Mouse (Mus musculus) intestine, embryonic 14.5 days (tissue): ENCODE measurements around the gene Ifitm2. TPM values are rescaled to one million over a fixed set of nuclear protein-coding genes. Genes with fewer than 3 reads are reported as not detected.
A peak's percentile ranks its signal among the peaks of the same experiment; 100 is the strongest.
"Not testable (repeated sequence)": the region's sequence is repeated elsewhere in the genome, so short reads cannot be mapped to it uniquely, and the experiment has no call there.

Experiments
- ATAC-seq: fragments of 200-750 bp; cut with Nextera tagmentation; replicated peaks from 2 replicates; pipeline ENCODE4 v1.8.0; 2017; ENCODE audit warnings: low read depth, moderate number of reproducible peaks, moderate TSS enrichment, moderate library complexity; ENCODE audit not compliant: low FRiP score, low TSS enrichment
- DNase-seq: peaks from one replicate; pipeline ENCODE4 v3.0.0-alpha.2; 2018; ENCODE audit warnings: low spot score
- H3K27ac ChIP-seq: fragments of 300-500 bp; sonication (generic); 2 replicates; pipeline ENCODE4 v1.5.1; 2014; ENCODE audit warnings: low read depth, mild to moderate bottlenecking, control low read depth
- H3K27me3 ChIP-seq: fragments of 300-500 bp; sonication (generic); replicated peaks from 2 replicates; pipeline ENCODE4 v1.6.1; 2014; ENCODE audit warnings: low read length, control low read depth; ENCODE audit not compliant: control insufficient read depth, insufficient read depth
- H3K36me3 ChIP-seq: fragments of 300-500 bp; sonication (generic); 2 replicates; pipeline ENCODE4 v1.6.1; 2014; ENCODE audit warnings: low read length, control low read depth; ENCODE audit not compliant: control insufficient read depth, insufficient read depth
- H3K4me1 ChIP-seq: fragments of 300-500 bp; sonication (generic); replicated peaks from 2 replicates; pipeline ENCODE4 v1.6.1; 2014; ENCODE audit warnings: low read length, control low read depth, mixed read lengths; ENCODE audit not compliant: control insufficient read depth, insufficient read depth
- H3K4me2 ChIP-seq: fragments of 300-500 bp; sonication (generic); 2 replicates; pipeline ENCODE4 v1.6.1; 2014; ENCODE audit warnings: low read length
- H3K4me3 ChIP-seq: fragments of 300-500 bp; sonication (generic); 2 replicates; pipeline ENCODE4 v1.5.1; 2014; ENCODE audit warnings: low read depth, low read length, control low read depth, mixed read lengths
- H3K9ac ChIP-seq: fragments of 300-500 bp; sonication (generic); 2 replicates; pipeline ENCODE4 v1.6.1; 2014; ENCODE audit warnings: mild to moderate bottlenecking, low read length
- H3K9me3 ChIP-seq: fragments of 300-500 bp; sonication (generic); 2 replicates; pipeline ENCODE4 v1.6.1; 2016; ENCODE audit warnings: low read length, control low read depth; ENCODE audit not compliant: control insufficient read depth
- WGBS: fragments of 180-500 bp; shearing (Covaris S2); extraction: QIAGEN DNeasy Blood & Tissue Kit; methylation state at CpG from one replicate; pipeline ENCODE4 v1.1.7; 2014; 5-methylcytosine and 5-hydroxymethylcytosine counted together
- polyA plus RNA-seq: library from polyadenylated mRNA; unstranded; fragments of >200 nt; fragmentation: Nextera tagmentation; extraction: Ambion mirVana; gene quantifications from 2 replicates; pipeline ENCODE4 v1.2.1, GENCODE M21; 2014

Gene Ifitm2
- polyA plus RNA-seq, 1 experiment from 2014 or later, result 1,676 TPM

DNA sequence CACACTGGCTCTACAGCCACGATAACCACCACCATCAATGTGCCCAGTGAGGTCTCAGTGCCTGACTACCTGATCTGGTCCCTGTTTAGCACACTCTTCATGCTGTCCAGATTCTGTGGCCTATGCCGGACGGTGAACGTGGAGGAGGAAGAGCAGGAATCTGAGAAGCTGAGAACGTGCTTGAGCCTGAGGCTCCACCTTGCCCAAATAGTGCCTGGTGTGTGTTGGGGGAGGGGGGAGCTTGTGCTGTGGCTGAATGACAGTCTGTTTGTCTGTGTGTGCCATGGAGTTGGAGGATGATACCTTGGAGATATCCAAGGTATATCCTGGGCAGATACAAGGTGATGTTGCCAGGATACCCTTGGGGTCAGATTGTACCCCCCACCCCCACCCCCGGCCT, 34.4 kb upstream of the Ifitm2 start:
- no peaks in the 10 kb centered on the region for H3K9me3 ChIP-seq
- ATAC-seq (peak; percentile 19; the same call in 1 of the 2 replicates), DNase-seq (no peak)
- H3K27ac ChIP-seq, result no peak overlapping the region
- WGBS, result 54% methylated on average over 6 of the region's 6 CpGs
- no peaks in the 10 kb centered on the region for H3K4me1 ChIP-seq
- H3K36me3 ChIP-seq, result no peaks in the 10 kb centered on the region
- H3K27me3 ChIP-seq, result no peaks in the 10 kb centered on the region
- H3K9ac ChIP-seq, result no peak overlapping the region
- H3K4me2 ChIP-seq, result no peak overlapping the region
- H3K4me3 ChIP-seq, result no peak overlapping the region

GRCm38 (mm10) chr7:140989022-140989421, 33.2 kb upstream of the Ifitm2 start:
- 73% methylated on average over 4 of the region's 4 CpGs for WGBS
- no peak for ATAC-seq
- Histone ChIP-seq H3K27ac (no peak overlapping the region), H3K4me3 (no peak overlapping the region), H3K36me3 (no peaks in the 10 kb centered on the region), H3K4me1 (no peaks in the 10 kb centered on the region), H3K9me3 (no peaks in the 10 kb centered on the region), H3K9ac (no peak overlapping the region), H3K27me3 (no peaks in the 10 kb centered on the region), H3K4me2 (no peak overlapping the region)
- no peak for DNase-seq

DNA sequence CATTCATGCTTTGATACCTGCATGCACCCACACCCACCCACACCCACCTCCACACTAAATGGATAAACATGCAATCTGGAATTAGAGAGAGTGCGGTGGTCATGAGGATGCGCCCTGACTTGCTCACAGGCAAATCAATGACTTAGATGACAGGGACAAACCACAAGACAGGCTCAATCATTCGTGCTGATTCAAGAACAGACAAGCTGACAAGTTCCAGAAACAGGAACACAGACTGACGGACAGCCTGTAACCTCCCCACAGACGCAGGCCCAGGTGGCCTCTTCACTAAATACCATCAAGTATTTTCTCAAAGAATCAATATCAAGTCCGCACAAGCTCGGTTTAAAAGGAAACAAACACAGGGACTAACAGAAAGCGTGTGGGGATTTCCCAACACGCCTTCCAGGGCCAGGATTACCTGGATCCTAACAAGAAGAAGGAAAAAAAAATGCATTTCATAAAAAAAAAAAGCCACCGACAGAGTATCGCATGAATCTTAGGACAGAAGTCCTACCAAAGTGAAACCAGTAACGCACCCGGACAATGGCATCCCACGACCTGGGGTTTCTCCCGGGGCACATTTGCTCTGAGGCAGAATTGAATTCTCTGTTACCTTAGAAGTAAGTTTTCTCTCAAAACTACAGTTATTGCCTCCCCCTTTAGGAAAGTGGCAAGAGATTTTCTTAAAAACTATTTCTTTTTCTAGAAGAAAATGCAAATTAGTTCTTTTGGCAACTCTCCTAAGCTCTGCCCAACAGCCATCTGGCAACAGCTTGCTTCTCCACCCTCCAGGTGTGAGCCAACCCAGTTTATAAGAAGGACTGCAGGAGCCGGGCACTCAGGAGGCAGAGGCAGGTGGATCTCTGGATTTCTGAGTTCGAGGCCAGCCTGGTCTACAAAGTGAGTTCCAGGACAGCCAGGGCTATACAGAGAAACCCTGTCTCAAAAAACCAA, 31.7 kb upstream of the Ifitm2 start:
- Histone ChIP-seq H3K36me3 (no peaks in the 10 kb centered on the region), H3K4me1 (no peaks in the 10 kb centered on the region), H3K27ac (no peak overlapping the region), H3K4me2 (no peak overlapping the region), H3K9me3 (no peaks in the 10 kb centered on the region), H3K9ac (no peak overlapping the region), H3K4me3 (no peak overlapping the region), H3K27me3 (no peaks in the 10 kb centered on the region)
- DNase-seq (no peak), ATAC-seq (no peak)
- 81% methylated on average over 17 of the region's 17 CpGs for WGBS

- H3K9ac ChIP-seq, result no peak overlapping the region
- DNase-seq (no peak), ATAC-seq (no peak)
- H3K27ac ChIP-seq, result no peak overlapping the region
- no peaks in the 10 kb centered on the region for H3K4me1 ChIP-seq
- H3K36me3 ChIP-seq, result no peaks in the 10 kb centered on the region
- no peak overlapping the region for H3K4me2 ChIP-seq
- H3K9me3 ChIP-seq, result no peaks in the 10 kb centered on the region
- H3K4me3 ChIP-seq, result no peak overlapping the region
- no peaks in the 10 kb centered on the region for H3K27me3 ChIP-seq
- 92% methylated on average over 7 of the region's 7 CpGs for WGBS
These were observed 27.2 kb upstream of the Ifitm2 start for GRCm38 (mm10) chr7:140982971-140983370.

DNA sequence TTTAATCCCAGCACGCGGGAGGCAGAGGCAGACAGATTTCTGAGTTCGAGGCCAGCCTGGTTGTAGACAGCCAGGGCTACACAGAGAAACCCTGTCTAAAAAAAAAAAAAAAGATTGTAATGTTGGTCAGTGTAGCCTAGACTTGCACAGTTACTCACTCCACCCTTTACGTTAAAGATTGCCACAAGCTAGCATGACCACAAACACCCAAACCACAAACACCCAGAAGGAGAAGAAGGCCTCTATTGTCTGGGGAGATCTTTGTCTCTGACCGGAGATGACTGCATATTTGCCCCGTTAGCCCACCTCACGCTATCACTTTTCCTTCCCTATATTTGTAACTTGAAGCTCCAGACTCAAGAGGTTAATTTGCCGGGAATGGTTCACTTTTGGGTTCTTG, 25.9 kb upstream of the Ifitm2 start:
- Histone ChIP-seq H3K9ac (no peak overlapping the region), H3K4me1 (no peaks in the 10 kb centered on the region), H3K27me3 (no peaks in the 10 kb centered on the region), H3K27ac (no peak overlapping the region), H3K4me3 (no peak overlapping the region), H3K9me3 (no peaks in the 10 kb centered on the region), H3K36me3 (no peaks in the 10 kb centered on the region), H3K4me2 (no peak overlapping the region)
- no peak for ATAC-seq
- DNase-seq, result no peak
- 86% methylated on average over 8 of the region's 8 CpGs for WGBS

DNA sequence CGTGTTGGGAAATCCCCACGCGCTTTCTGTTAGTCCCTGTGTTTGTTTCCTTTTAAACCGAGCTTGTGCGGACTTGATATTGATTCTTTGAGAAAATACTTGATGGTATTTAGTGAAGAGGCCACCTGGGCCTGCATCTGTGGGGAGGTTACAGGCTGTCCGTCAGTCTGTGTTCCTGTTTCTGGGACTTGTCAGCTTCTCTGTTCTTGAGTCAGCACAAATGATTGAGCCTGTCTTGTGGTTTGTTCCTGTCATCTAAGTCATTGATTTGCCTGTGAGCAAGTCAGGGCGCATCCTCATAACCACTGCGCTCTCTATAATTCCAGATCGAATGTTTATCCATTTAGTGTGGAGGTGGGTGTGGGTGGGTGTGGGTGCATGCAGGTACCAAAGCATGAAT, 20.9 kb upstream of the Ifitm2 start:
- not testable (repeated sequence) for H3K27me3 ChIP-seq, H3K9me3 ChIP-seq, DNase-seq, H3K4me2 ChIP-seq, H3K36me3 ChIP-seq, H3K4me3 ChIP-seq, H3K27ac ChIP-seq, H3K9ac ChIP-seq, ATAC-seq
- H3K4me1 ChIP-seq, result peaks cover 22% of the 10 kb centered on the region
- WGBS, result 92% methylated on average over 9 of the region's 9 CpGs

- no peak for DNase-seq
- H3K4me2 ChIP-seq, result no peak overlapping the region
- no peak overlapping the region for H3K9ac ChIP-seq
- WGBS, result 23% methylated on average over 3 of the region's 3 CpGs
- ATAC-seq, result no peak
- peak overlapping the region; percentile 82; the same call in 1 of the 2 replicates for H3K27ac ChIP-seq
- peaks cover 34% of the 10 kb centered on the region for H3K4me1 ChIP-seq
- H3K9me3 ChIP-seq, result no peaks in the 10 kb centered on the region
- H3K27me3 ChIP-seq, result no peaks in the 10 kb centered on the region
- no peak overlapping the region for H3K4me3 ChIP-seq
- no peaks in the 10 kb centered on the region for H3K36me3 ChIP-seq
These were observed 19.7 kb upstream of the Ifitm2 start for GRCm38 (mm10) chr7:140975465-140975864.

DNA sequence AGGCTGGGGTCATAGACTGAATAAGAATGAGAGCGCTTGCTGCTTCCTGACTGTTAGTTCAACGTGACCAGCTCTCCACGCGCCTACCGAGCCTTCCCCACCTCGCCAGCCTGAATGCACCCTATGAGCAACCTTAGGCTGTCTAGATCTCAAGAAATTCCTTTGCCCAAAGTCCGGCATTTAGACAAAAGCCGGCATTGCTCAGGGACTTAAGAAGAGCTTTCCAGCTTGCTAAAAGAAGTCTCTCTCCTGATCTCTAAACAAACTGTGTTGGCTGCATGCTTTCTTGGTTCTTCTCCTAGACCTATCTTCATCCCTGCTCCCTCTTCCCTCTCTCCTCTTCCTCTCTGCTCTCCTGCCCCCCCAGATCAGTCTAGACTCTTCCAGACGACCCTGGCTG, 19.2 kb upstream of the Ifitm2 start:
- 17% methylated on average over 9 of the region's 9 CpGs for WGBS
- H3K9me3 ChIP-seq, result no peaks in the 10 kb centered on the region
- no peak for ATAC-seq
- peak overlapping the region; percentile 82 for H3K27ac ChIP-seq
- H3K36me3 ChIP-seq, result no peaks in the 10 kb centered on the region
- no peak overlapping the region for H3K4me3 ChIP-seq
- H3K27me3 ChIP-seq, result no peaks in the 10 kb centered on the region
- no peak overlapping the region for H3K4me2 ChIP-seq
- H3K4me1 ChIP-seq, result peaks cover 36% of the 10 kb centered on the region
- DNase-seq, result no peak
- H3K9ac ChIP-seq, result no peak overlapping the region
